Mouse (Mus musculus) small intestine, adult 2 months (tissue): ENCODE data around the gene Snx29.

ENCODE experiments used
- CTCF ChIP-seq: fragments of 200-500 bp; IDR thresholded peaks from 2 replicates; pipeline ENCODE4 v1.5.1; 2012; ENCODE audit warnings: low read depth, mild to moderate bottlenecking, control low read depth, inconsistent platforms, low read length, moderate library complexity, mixed read lengths; ENCODE audit not compliant: insufficient replicate concordance, insufficient read length; ENCODE audit errors: extremely low read depth
- POLR2A ChIP-seq: fragments of 200-500 bp; IDR thresholded peaks from 2 replicates; pipeline ENCODE4 v1.6.1; 2012; ENCODE audit warnings: low read depth, mild to moderate bottlenecking, control low read depth, inconsistent platforms, low read length, moderate library complexity

- TF ChIP-seq POLR2A (no peak), CTCF (no peak)
Measured at GRCm38 (mm10) chr16:11701579-11701978, 378.9 kb downstream of the Snx29 start.
